Mouse (Mus musculus): ENCODE measurements around the gene Hoxa6.

DNA sequence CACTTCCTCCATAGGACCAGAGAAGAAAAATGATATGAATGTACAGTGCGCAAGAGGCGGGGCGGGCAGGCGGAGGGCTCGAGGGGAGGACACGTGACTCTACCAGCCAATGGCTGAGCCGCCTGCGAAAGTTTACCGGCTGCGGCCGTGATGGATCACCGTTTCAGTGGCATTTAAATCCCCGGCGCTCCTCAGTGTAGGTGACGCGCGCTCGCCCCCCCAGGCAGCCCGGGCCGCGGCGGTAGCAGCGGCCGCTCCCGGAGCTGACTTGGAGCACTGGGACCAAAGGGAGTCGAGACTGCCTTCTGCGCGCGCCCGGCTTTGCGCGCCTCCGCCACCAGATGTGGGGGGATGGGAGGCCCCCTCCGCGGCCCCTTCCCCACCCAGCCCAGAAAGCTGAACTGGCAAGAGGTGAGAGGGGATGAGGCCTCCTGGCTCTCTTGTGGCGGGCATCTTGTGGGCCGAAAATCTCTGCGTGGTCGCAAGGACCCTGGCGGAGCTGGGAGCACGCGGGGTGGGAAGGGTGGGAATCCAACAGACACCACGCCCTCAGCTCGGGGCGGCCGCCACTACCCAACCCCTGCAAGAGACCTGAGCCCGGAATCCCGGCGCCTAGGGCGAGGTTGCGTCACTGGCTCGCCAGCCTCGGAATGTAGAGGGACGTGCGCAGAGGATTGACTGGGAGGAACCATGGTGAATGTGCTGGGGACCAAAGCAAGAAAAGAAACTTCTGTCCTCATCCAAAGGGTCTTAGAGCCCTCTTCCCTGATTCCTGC, 50.1 kb downstream of the Hoxa6 start, which contains the start of gene Hoxa1:
- TF ChIP-seq CTCF (conservative IDR thresholded peaks at IDR 0.05 in 1 of 2, IDR thresholded peaks at IDR 0.05 in 1 of 2; ENCODE audit: low read depth in 2 of 2, low read length in 2 of 2) (no peak), MAX (IDR thresholded peaks at IDR 0.05; ENCODE audit: low read length) (peak; percentile 94), CHD2 (IDR thresholded peaks at IDR 0.05; ENCODE audit: low read length) (no peak), EP300 (IDR thresholded peaks at IDR 0.05; ENCODE audit: low read length) (no peak), TCF12 (IDR thresholded peaks at IDR 0.05; ENCODE audit: low read depth, low read length) (peak; percentile 59), SIN3A (IDR thresholded peaks at IDR 0.05; ENCODE audit: low read length) (peak; percentile 43; the same call in 1 of the 2 replicates)

Measured in CH12.LX (cell line).